Mouse (Mus musculus): ENCODE results near the gene Smad6. TPM values are rescaled to one million over a fixed set of nuclear protein-coding genes. Genes with fewer than 3 reads are reported as not detected.

Gene Smad6
- polyA plus RNA-seq, 1 experiment: 8.0 TPM

DNA sequence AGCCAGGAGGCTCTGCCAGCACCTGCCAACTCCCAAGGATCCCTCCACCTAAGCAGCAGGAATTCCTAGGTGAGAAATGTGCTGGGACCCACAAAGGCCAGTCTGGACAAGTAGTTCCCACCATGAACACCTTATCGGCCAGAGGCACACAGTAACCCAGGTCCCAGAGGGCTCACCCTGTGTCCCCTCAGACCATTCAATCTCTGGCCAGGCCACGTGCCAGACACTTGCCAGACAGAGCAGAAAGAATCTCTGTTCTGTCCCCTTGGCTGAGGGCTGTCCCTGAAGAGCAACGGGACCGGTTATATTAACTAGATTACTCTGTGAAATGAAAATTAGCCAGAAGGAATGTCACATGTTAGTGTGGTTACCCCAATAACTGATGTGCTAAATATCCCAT lies 39.9 kb downstream of the Smad6 start:
- TF ChIP-seq CTCF (IDR thresholded peaks at IDR 0.05; ENCODE audit: borderline replicate concordance, control insufficient read depth, extremely low read depth, insufficient read depth, low read length, poor library complexity) (no peak), POLR2A (IDR thresholded peaks at IDR 0.05; ENCODE audit: control insufficient read depth, extremely low read depth, insufficient read depth, low read length, poor library complexity) (no peak)
- Histone ChIP-seq H3K4me3 (ENCODE audit: control insufficient read depth, insufficient read depth, low read length) (no peak overlapping the region), H3K36me3 (ENCODE audit: control insufficient read depth, insufficient read depth, low read length) (no peaks in the 10 kb centered on the region), H3K27me3 (ENCODE audit: control insufficient read depth, insufficient read depth, low read length) (no peaks in the 10 kb centered on the region), H3K27ac (ENCODE audit: control insufficient read depth, insufficient read depth, low read length) (no peak overlapping the region), H3K4me1 (replicated peaks; ENCODE audit: control insufficient read depth, insufficient read depth, low read length) (no peaks in the 10 kb centered on the region)
- 95% methylated on average over 4 of the region's 4 CpGs for WGBS
- DNase-seq: no peak

DNA sequence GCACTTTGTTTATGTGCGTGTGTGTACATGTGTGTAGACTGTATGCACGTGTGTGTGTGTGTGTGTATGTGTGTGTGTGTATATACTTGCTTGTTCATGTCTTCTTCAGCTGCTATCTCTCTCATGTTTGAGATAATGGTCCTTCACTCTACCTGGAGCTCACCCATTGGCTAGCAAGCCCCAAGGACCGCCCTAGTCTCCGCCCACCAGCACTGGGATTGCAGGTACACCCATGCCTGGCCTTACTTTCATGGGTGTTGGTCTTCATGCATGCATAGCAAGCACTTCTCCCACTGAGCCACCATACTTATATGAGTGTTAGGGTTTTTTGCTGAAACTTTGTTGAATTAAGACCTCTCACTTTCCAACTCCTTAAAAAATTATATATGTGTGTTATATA lies 40.5 kb downstream of the Smad6 start:
- TF ChIP-seq CTCF (IDR thresholded peaks at IDR 0.05; ENCODE audit: borderline replicate concordance, control insufficient read depth, extremely low read depth, insufficient read depth, low read length, poor library complexity) (no peak), POLR2A (IDR thresholded peaks at IDR 0.05; ENCODE audit: control insufficient read depth, extremely low read depth, insufficient read depth, low read length, poor library complexity) (no peak)
- 93% methylated on average over 4 of the region's 4 CpGs for WGBS
- DNase-seq: no peak
- Histone ChIP-seq H3K36me3 (ENCODE audit: control insufficient read depth, insufficient read depth, low read length) (no peaks in the 10 kb centered on the region), H3K27me3 (ENCODE audit: control insufficient read depth, insufficient read depth, low read length) (no peaks in the 10 kb centered on the region), H3K4me1 (replicated peaks; ENCODE audit: control insufficient read depth, insufficient read depth, low read length) (no peaks in the 10 kb centered on the region), H3K4me3 (ENCODE audit: control insufficient read depth, insufficient read depth, low read length) (no peak overlapping the region), H3K27ac (ENCODE audit: control insufficient read depth, insufficient read depth, low read length) (no peak overlapping the region)

DNA sequence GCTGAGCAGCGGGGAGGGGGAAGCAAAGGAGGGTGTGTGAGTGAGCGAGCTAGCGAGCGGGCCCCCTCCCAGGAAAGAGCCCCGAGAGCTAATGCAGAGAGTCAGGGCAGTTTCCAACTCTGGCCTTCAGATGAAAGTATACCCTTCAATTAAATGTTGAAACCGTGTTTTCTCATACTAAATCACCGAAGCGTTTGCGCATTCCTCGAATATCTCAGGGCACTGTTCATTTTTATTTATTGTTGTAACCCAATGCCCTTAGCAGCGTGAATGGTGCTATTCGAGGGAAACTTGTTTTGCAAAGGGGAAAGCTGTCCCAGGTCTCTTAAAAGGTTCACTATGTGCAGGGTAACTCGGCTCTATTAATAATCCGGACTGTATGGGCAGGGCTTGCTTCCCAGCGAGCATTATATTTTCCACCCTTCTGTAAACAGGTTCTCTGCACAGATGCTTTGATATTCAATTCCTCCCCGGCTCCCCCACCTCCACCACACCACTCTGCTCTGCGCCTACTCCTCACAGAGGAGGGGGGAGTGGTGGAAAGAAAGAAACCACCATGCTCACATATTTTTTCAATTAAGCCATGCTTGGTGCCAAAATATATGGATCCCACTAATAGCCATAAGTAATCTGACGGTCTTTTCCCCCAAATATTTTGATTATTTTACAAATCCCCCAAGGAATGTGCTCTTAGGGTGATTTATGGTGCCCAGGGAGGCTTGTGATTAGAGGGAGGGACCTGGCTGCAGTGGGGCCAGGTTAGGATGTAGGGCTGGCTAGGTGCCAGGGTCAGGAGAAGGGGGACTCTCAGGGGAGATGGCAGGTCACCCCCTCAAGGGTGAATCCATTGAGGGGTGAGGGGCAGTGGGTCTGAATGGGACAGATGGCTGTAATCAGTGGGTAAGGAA lies 41.4 kb downstream of the Smad6 start:
- no peak overlapping the region for H3K27ac ChIP-seq (ENCODE audit: control insufficient read depth, insufficient read depth, low read length)
- H3K27me3 ChIP-seq (ENCODE audit: control insufficient read depth, insufficient read depth, low read length): no peaks in the 10 kb centered on the region
- TF ChIP-seq POLR2A (IDR thresholded peaks at IDR 0.05; ENCODE audit: control insufficient read depth, extremely low read depth, insufficient read depth, low read length, poor library complexity) (no peak), CTCF (IDR thresholded peaks at IDR 0.05; ENCODE audit: borderline replicate concordance, control insufficient read depth, extremely low read depth, insufficient read depth, low read length, poor library complexity) (no peak)
- DNase-seq: no peak
- H3K4me1 ChIP-seq (replicated peaks; ENCODE audit: control insufficient read depth, insufficient read depth, low read length): no peaks in the 10 kb centered on the region
- no peak overlapping the region for H3K4me3 ChIP-seq (ENCODE audit: control insufficient read depth, insufficient read depth, low read length)
- H3K36me3 ChIP-seq (ENCODE audit: control insufficient read depth, insufficient read depth, low read length): no peaks in the 10 kb centered on the region
- 87% methylated on average over 18 of the region's 18 CpGs for WGBS

DNA sequence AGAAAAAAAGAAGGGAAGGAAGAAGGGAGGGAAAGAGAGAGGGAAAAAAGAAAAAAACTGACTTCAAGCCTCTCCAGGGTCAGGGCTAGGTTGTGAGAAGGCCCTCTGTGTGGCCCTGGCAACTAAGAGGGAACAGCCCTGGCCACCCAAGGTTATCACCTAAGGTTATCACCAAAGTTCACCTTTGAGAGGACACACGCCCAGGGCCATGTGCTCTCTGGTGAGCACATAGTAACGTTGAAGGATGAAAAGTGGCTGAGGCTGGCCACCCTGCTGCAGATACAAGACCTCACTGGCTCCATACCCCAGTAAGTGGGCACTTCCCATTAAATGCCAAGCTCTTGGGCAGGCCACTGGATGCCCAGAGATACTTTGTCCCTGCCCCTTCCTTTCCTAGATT lies 42.6 kb downstream of the Smad6 start:
- 94% methylated on average over 2 of the region's 2 CpGs for WGBS
- Histone ChIP-seq H3K4me1 (replicated peaks; ENCODE audit: control insufficient read depth, insufficient read depth, low read length) (no peaks in the 10 kb centered on the region), H3K4me3 (ENCODE audit: control insufficient read depth, insufficient read depth, low read length) (no peak overlapping the region), H3K36me3 (ENCODE audit: control insufficient read depth, insufficient read depth, low read length) (no peaks in the 10 kb centered on the region), H3K27ac (ENCODE audit: control insufficient read depth, insufficient read depth, low read length) (no peak overlapping the region), H3K27me3 (ENCODE audit: control insufficient read depth, insufficient read depth, low read length) (no peaks in the 10 kb centered on the region)
- TF ChIP-seq CTCF (IDR thresholded peaks at IDR 0.05; ENCODE audit: borderline replicate concordance, control insufficient read depth, extremely low read depth, insufficient read depth, low read length, poor library complexity) (no peak), POLR2A (IDR thresholded peaks at IDR 0.05; ENCODE audit: control insufficient read depth, extremely low read depth, insufficient read depth, low read length, poor library complexity) (no peak)
- DNase-seq: no peak

- TF ChIP-seq CTCF (IDR thresholded peaks at IDR 0.05; ENCODE audit: borderline replicate concordance, control insufficient read depth, extremely low read depth, insufficient read depth, low read length, poor library complexity) (no peak), POLR2A (IDR thresholded peaks at IDR 0.05; ENCODE audit: control insufficient read depth, extremely low read depth, insufficient read depth, low read length, poor library complexity) (no peak)
- DNase-seq: no peak
- H3K4me1 ChIP-seq (replicated peaks; ENCODE audit: control insufficient read depth, insufficient read depth, low read length): no peaks in the 10 kb centered on the region
- H3K27me3 ChIP-seq (ENCODE audit: control insufficient read depth, insufficient read depth, low read length): no peaks in the 10 kb centered on the region
- no peak overlapping the region for H3K4me3 ChIP-seq (ENCODE audit: control insufficient read depth, insufficient read depth, low read length)
- no peaks in the 10 kb centered on the region for H3K36me3 ChIP-seq (ENCODE audit: control insufficient read depth, insufficient read depth, low read length)
- H3K27ac ChIP-seq (ENCODE audit: control insufficient read depth, insufficient read depth, low read length): no peak overlapping the region
- WGBS: 92% methylated on average over 7 of the region's 7 CpGs
Observed at GRCm38 (mm10) chr9:63978682-63979081, 43.2 kb downstream of the Smad6 start.

- H3K27me3 ChIP-seq (ENCODE audit: control insufficient read depth, insufficient read depth, low read length): no peaks in the 10 kb centered on the region
- H3K27ac ChIP-seq (ENCODE audit: control insufficient read depth, insufficient read depth, low read length): no peak overlapping the region
- no peaks in the 10 kb centered on the region for H3K36me3 ChIP-seq (ENCODE audit: control insufficient read depth, insufficient read depth, low read length)
- 86% methylated on average over 11 of the region's 11 CpGs for WGBS
- H3K4me3 ChIP-seq (ENCODE audit: control insufficient read depth, insufficient read depth, low read length): no peak overlapping the region
- no peak for TF ChIP-seq POLR2A (IDR thresholded peaks at IDR 0.05; ENCODE audit: control insufficient read depth, extremely low read depth, insufficient read depth, low read length, poor library complexity)
- TF ChIP-seq CTCF (IDR thresholded peaks at IDR 0.05; ENCODE audit: borderline replicate concordance, control insufficient read depth, extremely low read depth, insufficient read depth, low read length, poor library complexity): no peak
- no peaks in the 10 kb centered on the region for H3K4me1 ChIP-seq (replicated peaks; ENCODE audit: control insufficient read depth, insufficient read depth, low read length)
- DNase-seq: no peak
Observed at GRCm38 (mm10) chr9:63975996-63976395, 45.9 kb downstream of the Smad6 start.
